Mouse (Mus musculus) erythroid progenitor cell, adult 5-6 weeks (primary cell): ENCODE results near the gene Isx. TPM values are rescaled to one million over a fixed set of nuclear protein-coding genes. Genes with fewer than 3 reads are reported as not detected.

Experiments
- ATAC-seq: replicated peaks from 2 replicates; pipeline ENCODE4 v1.8.0; 2016; ENCODE audit warnings: moderate number of reproducible peaks, mild to moderate bottlenecking, moderate TSS enrichment, inconsistent platforms; ENCODE audit not compliant: poor library complexity, low FRiP score, severe bottlenecking
- total RNA-seq, 2 experiments: library from RNA; stranded (forward) in 1 of 2; stranded (reverse) in 1 of 2; fragments of 150-400 nt in 1 of 2; fragments of 186-747, 209-891 nt in 1 of 2; gene quantifications; 2 replicates each; pipeline versions ENCODE4 v1.2.3 to v1.2.4; 2015 to 2017; ENCODE audit warnings: low replicate concordance in 2 of 2

Isx gene
- total RNA-seq (2015; ENCODE audit: low replicate concordance) (not detected in 2 replicates), total RNA-seq (2017; ENCODE audit: low replicate concordance) (not detected in 2 replicates)

DNA sequence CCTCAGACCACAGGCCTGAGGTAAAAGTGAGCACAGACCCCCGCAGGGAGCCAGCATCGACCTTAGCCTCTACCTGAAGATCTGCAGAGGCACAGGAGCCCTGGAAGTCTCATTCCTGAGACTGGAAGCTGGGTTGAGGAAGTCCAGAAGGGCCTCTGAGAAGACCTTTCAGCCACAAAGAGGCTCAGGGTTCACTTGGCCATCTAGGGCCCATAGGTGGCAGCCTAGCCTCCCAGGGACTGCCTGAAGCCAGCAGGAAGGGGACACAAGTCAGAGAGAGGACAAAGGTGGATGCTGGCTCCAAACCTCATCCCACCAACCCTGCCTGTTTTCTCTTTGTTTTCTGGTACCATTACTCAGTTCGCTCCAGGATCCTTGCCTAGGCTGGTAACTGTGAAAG, at the start of gene Isx:
Isx (plus strand) TSS at position 234 of the 400 bp plus-strand sequence.
- no peak for ATAC-seq

GRCm38 (mm10) chr8:74827689-74828088, 45.3 kb upstream of the Isx start:
- ATAC-seq, result no peak

DNA sequence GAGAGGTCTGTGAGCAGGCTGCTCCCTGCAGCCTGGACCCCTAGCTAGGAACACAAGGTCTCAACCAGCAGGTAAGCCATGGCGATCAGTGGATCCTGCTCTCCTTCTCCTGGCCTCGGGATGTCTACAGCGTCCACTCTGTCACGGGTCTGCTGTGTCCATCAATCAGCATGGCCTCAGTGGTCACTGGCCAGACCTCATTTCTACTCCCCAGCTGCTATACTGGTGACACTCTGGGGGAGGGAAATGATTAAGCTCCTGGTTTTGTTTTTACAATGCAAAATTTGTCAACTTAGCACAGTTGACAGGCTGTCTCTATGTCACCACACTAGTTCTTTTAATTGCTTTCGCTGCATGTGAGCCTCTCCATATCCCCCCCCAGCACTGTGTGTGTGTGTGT, 41.7 kb upstream of the Isx start:
- ATAC-seq, result no peak

- ATAC-seq, result no peak
Observed at GRCm38 (mm10) chr8:74834246-74834645, 38.7 kb upstream of the Isx start.

DNA sequence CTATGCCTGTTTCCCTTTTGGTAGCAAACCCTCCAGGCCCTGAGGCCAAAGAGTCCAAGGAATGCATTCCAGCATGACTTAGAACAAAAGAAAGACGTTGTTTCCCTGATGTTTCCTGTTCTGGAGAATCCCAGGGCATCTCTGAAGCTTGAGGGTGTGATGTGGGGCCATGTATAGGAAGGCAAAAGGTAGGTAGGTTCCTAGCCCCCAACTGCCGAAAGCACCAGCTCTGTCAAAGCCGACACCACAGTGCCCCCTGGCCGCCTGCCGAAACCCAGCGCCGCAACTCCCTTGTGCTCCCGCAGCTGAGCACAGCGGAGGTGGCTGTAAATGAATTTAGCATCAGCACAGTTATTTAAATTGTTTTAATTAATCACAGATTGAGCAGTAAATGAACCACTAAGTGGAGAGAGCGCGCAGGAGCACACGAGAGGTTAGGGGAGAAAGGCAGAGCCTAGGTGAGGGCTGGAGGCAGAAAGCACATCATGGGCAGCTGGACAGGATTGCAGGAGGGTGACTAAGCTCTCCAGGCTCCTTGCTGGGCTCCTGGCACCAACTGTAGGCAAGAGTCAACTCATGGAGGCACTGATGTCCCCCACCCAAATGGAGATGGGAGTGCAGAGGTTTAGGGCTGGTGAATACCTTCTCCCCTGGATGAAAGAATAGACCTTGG, 25.5 kb upstream of the Isx start:
- no peak for ATAC-seq

DNA sequence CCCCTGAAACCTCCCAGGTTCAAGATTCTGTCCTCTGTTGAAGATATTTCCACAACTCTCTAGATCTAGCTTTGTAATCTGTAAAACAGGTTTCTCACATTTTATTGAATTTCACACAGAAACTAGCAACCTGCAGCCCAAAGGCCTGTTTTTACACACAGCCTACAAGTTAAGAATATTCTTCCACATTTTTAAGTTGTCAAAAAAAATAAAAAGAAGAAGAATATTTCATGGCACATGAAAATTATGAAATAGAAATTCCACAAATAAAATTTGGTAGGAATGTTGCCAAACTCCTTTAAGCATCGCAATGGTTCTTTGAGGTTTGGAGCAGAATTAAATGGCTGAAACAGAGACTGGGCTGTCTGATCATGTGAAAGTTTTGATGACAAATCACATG, 24.3 kb upstream of the Isx start:
- ATAC-seq, result no peak

- ATAC-seq, result no peak
Observed at GRCm38 (mm10) chr8:74850971-74851370, 22.0 kb upstream of the Isx start.

GRCm38 (mm10) chr8:74851837-74852236, 21.1 kb upstream of the Isx start:
- no peak for ATAC-seq

DNA sequence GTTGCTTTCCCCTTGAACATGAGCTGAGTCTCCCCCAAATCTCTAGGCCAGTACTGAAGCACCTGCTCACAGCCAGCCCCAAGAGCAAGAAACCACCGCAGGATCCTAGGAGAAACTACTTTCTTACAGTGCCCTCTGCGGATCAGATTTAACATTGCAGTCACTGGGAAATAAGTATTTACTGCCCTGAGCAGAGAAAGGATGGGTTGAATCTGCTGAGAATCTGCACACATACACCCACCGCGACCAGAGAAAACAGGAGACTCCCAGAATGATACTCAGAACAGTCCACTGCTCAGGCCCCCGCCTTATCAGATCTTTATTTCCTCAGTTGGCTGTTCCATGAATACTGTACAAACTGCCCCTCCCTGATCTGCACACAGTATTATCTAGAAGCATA, 19.5 kb upstream of the Isx start:
- no peak for ATAC-seq

DNA sequence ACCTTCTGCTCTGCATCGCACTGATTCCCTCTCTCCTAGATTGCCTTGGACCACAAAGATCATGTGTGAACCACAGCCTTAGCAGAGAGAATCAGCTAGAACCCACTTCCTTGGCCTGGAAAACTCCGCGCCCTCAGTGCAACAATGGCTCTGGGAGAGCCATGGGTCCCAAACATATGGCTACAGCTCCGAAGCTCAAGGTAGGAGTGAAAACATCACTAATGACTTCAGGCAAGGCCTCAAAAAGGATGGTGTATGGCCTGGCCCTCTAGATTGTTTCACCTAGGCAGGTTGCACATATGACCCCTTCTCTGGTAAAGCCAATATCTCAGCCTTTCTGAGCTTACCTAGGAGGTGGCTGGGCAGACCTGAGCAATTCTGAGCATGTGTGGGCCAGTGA, 18.2 kb upstream of the Isx start:
- ATAC-seq, result no peak

DNA sequence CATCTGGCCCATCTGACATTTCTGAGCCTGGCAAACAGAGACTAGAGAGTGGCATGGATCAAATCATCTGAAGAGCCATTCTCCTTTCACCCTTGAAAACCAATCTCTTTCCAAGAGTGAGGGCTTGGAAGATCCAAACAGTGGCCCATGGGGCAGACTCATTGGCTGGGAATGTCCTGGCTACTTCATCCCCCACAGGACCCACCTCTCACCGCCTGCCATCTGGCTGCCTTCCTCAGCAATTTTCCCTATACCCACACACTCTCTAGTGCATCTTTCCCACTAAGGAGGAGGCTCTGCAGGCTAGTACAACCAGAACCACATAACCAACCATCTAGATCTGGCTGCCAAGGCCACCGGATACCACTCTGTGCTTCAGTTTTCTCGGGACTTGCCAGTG, 17.6 kb upstream of the Isx start:
- no peak for ATAC-seq

GRCm38 (mm10) chr8:74859241-74859640, 13.7 kb upstream of the Isx start:
- ATAC-seq, result no peak

- ATAC-seq, result no peak
Observed at GRCm38 (mm10) chr8:74860449-74860848, 12.5 kb upstream of the Isx start.

DNA sequence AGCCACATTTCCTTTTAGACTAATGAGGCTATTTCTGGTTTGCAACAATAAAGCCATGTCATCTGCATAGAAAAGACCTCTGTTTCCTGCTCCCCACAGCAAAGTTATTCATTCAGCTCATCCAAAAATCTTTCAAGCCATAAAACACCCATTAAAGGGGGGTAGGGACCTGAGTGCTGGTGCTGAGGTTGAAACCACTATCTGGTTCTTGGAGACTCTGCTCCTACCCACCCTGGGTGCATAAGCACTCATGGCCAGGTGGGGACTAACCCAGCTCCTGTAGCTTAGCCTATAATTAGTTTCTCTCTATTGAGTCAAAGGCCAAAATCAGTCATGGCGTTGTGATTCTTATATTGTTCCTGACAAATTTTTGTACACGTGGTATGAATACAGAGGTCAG, 10.4 kb upstream of the Isx start:
- ATAC-seq, result no peak

DNA sequence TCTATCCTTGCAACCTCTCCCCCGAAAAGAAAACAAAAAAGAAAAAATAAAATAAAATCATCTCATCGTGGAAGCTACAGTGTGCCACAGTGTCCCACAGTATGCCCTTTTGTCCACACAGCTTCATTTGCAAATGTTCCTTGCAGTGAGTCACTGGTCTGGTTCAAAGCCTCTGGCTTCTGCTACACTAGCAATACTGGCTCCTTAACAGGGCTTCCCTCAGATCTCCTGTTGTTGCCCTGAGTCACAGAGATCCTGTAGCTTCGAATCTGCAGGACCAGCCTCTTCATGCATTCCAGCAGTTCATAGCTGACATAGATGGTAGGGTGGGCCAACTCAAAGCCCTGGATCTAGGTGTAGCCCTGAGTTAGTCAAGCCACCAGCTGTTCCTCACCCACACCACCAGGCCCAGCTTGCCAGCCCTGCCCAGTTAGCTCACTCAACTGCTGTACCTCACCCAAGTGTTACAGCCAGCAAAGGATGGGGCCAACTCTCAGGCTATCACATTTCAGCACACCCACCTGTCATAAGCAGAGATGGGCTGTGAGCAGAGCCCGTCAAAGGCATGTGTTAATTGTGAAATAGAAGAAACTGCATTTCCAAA, 2.5 kb upstream of the Isx start:
- no peak for ATAC-seq

GRCm38 (mm10) chr8:74871686-74872085, 1.3 kb upstream of the Isx start:
- ATAC-seq, result no peak

DNA sequence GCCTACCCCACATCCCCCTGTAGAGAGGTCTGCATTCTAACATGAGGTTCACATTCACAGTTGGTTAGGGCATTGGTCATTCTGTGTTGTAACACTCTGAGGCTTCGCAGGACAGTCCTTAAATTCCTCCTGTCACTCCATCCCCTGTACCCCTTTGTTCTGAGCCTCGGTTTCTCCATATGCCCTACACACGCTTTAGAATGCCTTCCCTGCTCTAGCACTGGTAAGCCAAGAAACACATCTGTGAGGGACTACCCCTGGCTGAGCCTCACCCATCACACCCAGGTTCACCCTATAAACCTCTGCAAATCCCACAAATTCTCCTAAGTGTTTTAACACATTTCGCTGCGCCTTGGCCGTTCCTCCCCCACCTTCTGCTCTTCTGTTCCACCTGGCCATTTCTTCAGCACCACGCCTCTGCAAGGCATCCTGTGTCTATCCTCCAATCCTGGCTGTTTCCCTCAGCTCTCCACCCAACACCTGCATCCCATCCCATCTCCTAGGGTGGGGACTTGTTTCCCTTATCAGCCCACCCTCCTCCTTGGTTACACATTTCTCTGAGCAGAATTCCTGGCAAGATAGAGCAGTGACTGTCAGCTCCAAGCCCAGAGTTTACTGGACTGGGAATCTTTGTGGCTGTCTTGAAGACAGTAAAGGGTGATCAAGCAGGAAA, 686 bp upstream of the Isx start:
- ATAC-seq, result no peak

- no peak for ATAC-seq
Observed at GRCm38 (mm10) chr8:74874565-74874964, 1.6 kb downstream of the Isx start.

- ATAC-seq, result no peak
Observed at GRCm38 (mm10) chr8:74878637-74879036, 5.7 kb downstream of the Isx start.

- ATAC-seq, result no peak
Observed at GRCm38 (mm10) chr8:74888763-74889162, 15.8 kb downstream of the Isx start.

GRCm38 (mm10) chr8:74891030-74891429, 18.1 kb downstream of the Isx start:
- no peak for ATAC-seq
